Mouse (Mus musculus) kidney, embryonic 16.5 days (tissue): ENCODE data around the gene Stc2. TPM values are rescaled to one million over a fixed set of nuclear protein-coding genes. Genes with fewer than 3 reads are reported as not detected.

Source experiments
- ATAC-seq: fragments of 200-750 bp; cut with Nextera tagmentation; 2 replicates; pipeline ENCODE4 v1.8.0; 2017; ENCODE audit warnings: moderate TSS enrichment; ENCODE audit not compliant: low FRiP score, low TSS enrichment
- H3K27ac ChIP-seq: fragments of 300-500 bp; sonication (generic); 2 replicates; pipeline ENCODE4 v1.5.1; 2014; ENCODE audit warnings: low read length
- H3K27me3 ChIP-seq: fragments of 300-500 bp; sonication (generic); 2 replicates; pipeline ENCODE4 v1.6.1; 2014; ENCODE audit warnings: low read length, control low read depth, mixed read lengths; ENCODE audit not compliant: insufficient read depth
- H3K36me3 ChIP-seq: fragments of 300-500 bp; sonication (generic); 2 replicates; pipeline ENCODE4 v1.6.1; 2014; ENCODE audit warnings: low read length, control low read depth, mixed read lengths; ENCODE audit not compliant: insufficient read depth
- H3K4me1 ChIP-seq: fragments of 300-500 bp; sonication (generic); 2 replicates; pipeline ENCODE4 v1.6.1; 2014; ENCODE audit warnings: low read length, control low read depth, mixed read lengths; ENCODE audit not compliant: insufficient read depth
- H3K4me2 ChIP-seq: fragments of 300-500 bp; sonication (generic); replicated peaks from 2 replicates; pipeline ENCODE4 v1.6.1; 2014; ENCODE audit warnings: low read depth, low read length
- H3K4me3 ChIP-seq: fragments of 300-500 bp; sonication (generic); 2 replicates; pipeline ENCODE4 v1.5.1; 2014; ENCODE audit warnings: mild to moderate bottlenecking, low read length
- H3K9ac ChIP-seq: fragments of 300-500 bp; sonication (generic); replicated peaks from 2 replicates; pipeline ENCODE4 v1.6.1; 2014; ENCODE audit warnings: low read length
- H3K9me3 ChIP-seq: fragments of 300-500 bp; sonication (generic); 2 replicates; pipeline ENCODE4 v1.6.1; 2016; ENCODE audit warnings: low read length, control low read depth
- WGBS: fragments of 180-500 bp; shearing (Covaris S2); extraction: QIAGEN DNeasy Blood & Tissue Kit; methylation state at CpG from one replicate; pipeline ENCODE4 v1.1.7; 2014; 5-methylcytosine and 5-hydroxymethylcytosine counted together
- polyA plus RNA-seq: library from polyadenylated mRNA; unstranded; fragments of >200 nt; fragmentation: Nextera tagmentation; extraction: Ambion mirVana; gene quantifications from 2 replicates; pipeline ENCODE4 v1.2.1, GENCODE M21; 2015

Stc2 gene
- polyA plus RNA-seq, 1 experiment from 2014 or later = 2.8 TPM

DNA sequence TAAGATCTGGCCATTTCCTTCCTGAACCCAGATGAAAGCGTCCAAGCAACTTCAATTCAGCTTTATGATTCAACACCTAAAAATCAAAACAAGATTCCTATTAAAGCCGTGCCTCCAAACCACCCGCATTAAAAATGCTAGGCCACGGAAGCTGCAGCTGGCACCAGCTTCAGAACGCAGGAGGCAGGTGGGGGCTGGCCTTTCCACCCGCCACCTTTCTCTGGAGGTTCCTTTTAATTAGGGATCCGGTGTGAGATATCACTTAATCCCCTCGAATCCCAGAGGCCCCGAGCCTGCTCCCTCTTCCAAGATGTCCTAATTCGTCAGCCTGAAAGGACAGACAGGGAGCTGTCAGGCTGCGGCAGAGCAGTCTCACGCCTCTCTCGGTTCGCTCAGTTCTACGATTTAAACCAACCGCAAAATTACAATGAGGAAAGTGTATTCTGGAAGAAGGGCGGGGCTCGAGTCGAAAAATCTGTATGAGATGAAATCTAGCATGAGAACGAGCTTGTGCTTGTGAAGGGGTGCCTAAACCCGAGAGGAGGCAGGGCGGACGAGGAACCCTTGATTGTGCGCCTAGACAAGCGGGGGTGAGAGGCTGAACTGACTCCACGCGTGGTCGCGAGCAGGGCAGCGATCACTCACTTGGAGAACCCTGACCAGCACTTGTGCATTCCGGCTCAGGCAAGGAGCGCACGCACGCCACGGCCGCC, 1.5 kb downstream of the Stc2 start:
- Histone ChIP-seq H3K27ac (no peak overlapping the region), H3K4me3 (peak overlapping the region; percentile 61), H3K4me1 (peaks cover 17% of the 10 kb centered on the region; the same call in 1 of the 2 replicates), H3K9me3 (no peaks in the 10 kb centered on the region), H3K27me3 (peaks cover 39% of the 10 kb centered on the region), H3K4me2 (peak overlapping the region; percentile 96), H3K36me3 (no peaks in the 10 kb centered on the region), H3K9ac (peak overlapping the region; percentile 55)
- 2% methylated on average over 36 of the region's 36 CpGs for WGBS
- ATAC-seq = no peak; the same call in 1 of the 2 replicates

DNA sequence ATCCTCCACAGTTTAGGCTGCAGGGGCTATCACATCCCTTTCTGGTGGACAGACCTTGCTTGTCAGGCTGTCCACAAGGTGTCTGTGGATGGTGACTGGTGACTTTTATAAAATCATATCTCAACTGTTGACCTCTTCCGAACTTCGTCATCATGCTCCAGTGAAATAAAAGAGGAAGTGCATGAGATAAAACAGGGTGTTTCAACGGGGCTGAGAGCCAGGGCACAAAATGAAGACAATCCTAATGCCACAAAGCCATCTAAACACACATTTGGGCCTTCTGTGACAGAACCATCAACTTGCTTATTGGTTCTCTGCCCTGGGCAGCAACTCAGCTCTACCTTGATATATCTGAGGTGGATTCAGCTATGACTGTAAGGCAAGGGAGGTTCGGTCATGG, 3.0 kb downstream of the Stc2 start:
- Histone ChIP-seq H3K9me3 (no peaks in the 10 kb centered on the region), H3K27me3 (peaks cover 27% of the 10 kb centered on the region), H3K4me2 (no peak overlapping the region), H3K4me3 (no peak overlapping the region), H3K4me1 (peaks cover 17% of the 10 kb centered on the region; the same call in 1 of the 2 replicates), H3K27ac (no peak overlapping the region), H3K36me3 (no peaks in the 10 kb centered on the region), H3K9ac (no peak overlapping the region)
- ATAC-seq = no peak
- WGBS = 86% methylated on average over 4 of the region's 4 CpGs

DNA sequence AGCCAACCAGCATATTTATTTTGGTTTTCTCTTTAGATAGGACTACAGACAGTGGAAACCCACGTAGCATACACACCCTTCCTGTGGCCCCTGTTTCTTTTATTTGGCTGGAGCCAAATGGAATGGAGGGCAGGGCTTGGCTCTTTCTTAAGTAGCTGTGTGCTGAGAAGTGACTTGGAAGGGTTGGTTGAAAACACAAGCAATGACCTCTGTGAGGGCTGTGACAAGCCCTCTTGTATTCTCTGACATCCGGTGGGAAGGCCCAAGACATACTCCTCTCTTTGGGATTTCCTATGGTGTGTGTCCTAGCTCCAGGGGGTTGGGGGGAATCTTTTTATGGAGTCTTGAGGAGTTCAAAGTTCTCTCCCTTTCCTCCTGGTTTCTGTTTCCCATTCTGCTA, 3.5 kb downstream of the Stc2 start:
- Histone ChIP-seq H3K4me2 (no peak overlapping the region), H3K27me3 (peaks cover 23% of the 10 kb centered on the region; the same call in 1 of the 2 replicates), H3K27ac (no peak overlapping the region), H3K4me3 (no peak overlapping the region), H3K36me3 (no peaks in the 10 kb centered on the region), H3K4me1 (peaks cover 15% of the 10 kb centered on the region; the same call in 1 of the 2 replicates), H3K9ac (no peak overlapping the region), H3K9me3 (no peaks in the 10 kb centered on the region)
- 79% methylated on average over 2 of the region's 2 CpGs for WGBS
- ATAC-seq = no peak

DNA sequence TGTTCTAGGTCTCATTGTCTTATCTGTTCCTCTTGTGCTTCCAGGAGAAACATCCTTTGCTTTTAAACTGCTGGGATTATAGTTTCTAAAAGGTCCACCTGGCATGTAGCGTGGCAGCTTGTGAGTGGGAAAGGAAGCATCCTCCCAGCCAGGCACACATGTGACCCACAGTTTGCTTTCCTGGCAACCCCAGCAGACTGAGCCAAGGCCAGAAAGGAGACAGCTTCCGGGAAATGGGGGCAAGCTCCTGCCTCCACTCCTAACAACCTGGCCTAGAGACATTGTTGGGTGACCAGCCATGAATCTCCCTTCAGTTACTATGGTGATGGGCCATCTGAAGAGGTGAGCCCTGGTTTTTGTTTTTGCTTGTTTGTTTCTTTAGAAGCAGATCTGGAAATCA, 3.9 kb downstream of the Stc2 start:
- H3K27me3 ChIP-seq = peaks cover 18% of the 10 kb centered on the region; the same call in 1 of the 2 replicates
- peaks cover 10% of the 10 kb centered on the region; the same call in 1 of the 2 replicates for H3K4me1 ChIP-seq
- no peak overlapping the region for H3K9ac ChIP-seq
- no peaks in the 10 kb centered on the region for H3K9me3 ChIP-seq
- no peak overlapping the region for H3K4me3 ChIP-seq
- H3K27ac ChIP-seq = no peak overlapping the region
- no peak for ATAC-seq
- whole genome bisulfite sequencing = 88% methylated on average over 2 of the region's 2 CpGs
- H3K4me2 ChIP-seq = no peak overlapping the region
- no peaks in the 10 kb centered on the region for H3K36me3 ChIP-seq

DNA sequence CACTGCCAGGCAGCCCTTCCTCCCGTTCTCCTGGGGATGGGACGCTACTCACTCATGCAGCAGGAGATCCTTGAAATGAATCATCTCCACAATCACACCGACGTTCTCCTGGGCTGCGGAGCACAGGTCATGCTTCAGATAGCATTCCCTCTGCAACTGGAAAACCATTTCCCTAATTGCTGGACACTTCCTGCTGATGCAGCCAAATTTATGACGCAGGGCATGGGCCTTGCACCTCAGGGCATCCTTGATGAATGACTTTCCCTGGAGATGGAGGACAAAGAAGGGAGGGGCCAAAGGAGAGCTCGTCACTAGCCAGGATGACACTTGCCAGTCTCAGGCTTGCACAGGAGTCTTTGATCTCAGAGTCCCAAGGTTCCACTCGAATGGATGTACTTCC, 4.6 kb downstream of the Stc2 start:
- H3K4me1 ChIP-seq = 0 out of 2 replicates have a peak, but pooled peaks cover 4% of the 10 kb centered on the region
- H3K27me3 ChIP-seq = peaks cover 12% of the 10 kb centered on the region; the same call in 1 of the 2 replicates
- H3K4me3 ChIP-seq = no peak overlapping the region
- no peak overlapping the region for H3K9ac ChIP-seq
- no peak overlapping the region for H3K27ac ChIP-seq
- no peaks in the 10 kb centered on the region for H3K9me3 ChIP-seq
- WGBS = 17% methylated on average over 8 of the region's 8 CpGs
- H3K36me3 ChIP-seq = no peaks in the 10 kb centered on the region
- no peak for ATAC-seq
- no peak overlapping the region for H3K4me2 ChIP-seq

DNA sequence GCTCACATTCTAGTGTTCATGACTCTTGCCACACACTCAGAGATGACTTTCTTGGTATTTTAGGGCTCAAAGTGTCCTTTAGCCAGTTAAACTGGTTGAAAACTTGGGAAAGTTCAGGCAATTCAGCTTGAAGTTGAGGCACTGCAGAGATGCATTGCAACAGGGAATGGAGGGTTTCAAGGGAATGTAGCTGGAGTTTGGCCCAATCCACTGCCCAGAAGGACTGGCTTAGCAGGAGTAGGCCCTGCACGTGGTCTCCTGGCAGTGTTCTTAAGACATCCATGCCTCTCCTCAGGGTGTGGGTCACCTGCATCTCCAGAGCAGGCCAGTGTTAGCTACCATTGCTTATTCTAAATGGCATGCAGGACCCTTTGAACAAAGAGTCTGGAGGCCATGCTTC, 7.0 kb downstream of the Stc2 start:
- Histone ChIP-seq H3K9me3 (no peaks in the 10 kb centered on the region), H3K27me3 (peaks cover 12% of the 10 kb centered on the region; the same call in 1 of the 2 replicates), H3K27ac (no peak overlapping the region), H3K4me2 (no peak overlapping the region), H3K36me3 (no peaks in the 10 kb centered on the region), H3K4me1 (no peaks in the 10 kb centered on the region), H3K4me3 (no peak overlapping the region), H3K9ac (no peak overlapping the region)
- ATAC-seq = no peak
- 96% methylated on average over 1 of the region's 1 CpGs for WGBS

DNA sequence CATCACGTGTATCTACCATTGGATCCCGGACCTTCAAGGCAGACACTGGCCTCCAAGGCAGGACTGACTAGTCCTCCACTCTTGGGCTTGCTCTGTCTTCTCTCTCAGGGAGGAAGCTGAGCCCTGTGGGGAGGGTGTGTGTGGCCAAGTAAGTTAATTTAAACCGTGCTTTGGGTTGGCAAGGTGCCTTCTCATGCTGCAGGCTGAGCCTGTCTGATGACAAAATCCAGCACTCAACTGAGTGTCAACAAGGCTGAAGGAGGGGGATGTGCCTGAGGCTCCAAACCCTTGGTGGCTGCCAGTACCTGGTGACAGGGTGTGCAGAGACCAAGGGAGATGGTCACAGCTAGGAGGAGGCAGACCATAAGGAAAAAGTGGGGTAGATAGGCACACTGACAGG, 7.5 kb downstream of the Stc2 start:
- no peak overlapping the region for H3K4me3 ChIP-seq
- H3K27me3 ChIP-seq = peaks cover 9% of the 10 kb centered on the region; the same call in 1 of the 2 replicates
- H3K4me2 ChIP-seq = no peak overlapping the region
- H3K27ac ChIP-seq = no peak overlapping the region
- ATAC-seq = no peak
- H3K36me3 ChIP-seq = no peaks in the 10 kb centered on the region
- H3K4me1 ChIP-seq = no peaks in the 10 kb centered on the region
- no peaks in the 10 kb centered on the region for H3K9me3 ChIP-seq
- H3K9ac ChIP-seq = no peak overlapping the region
- WGBS = 68% methylated on average over 3 of the region's 3 CpGs

DNA sequence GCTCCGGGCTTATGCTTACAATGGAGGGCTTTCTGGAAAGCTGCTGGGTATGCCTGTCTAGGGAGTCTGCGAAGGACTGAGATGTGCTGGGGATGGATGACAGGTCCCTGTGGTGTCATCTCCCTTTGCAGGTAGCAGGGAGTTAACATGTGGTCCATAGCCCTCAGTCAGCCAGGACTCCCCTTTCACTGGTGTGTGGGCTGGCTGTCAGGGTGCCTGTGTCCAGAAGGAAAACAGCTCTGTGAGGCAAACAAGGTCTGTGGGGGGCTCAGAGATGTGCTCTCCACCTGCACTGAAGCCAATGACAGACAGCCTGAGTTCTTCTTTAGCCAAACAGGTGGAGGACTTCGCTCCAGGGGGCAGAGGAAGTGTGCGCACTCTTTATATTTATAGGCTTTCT, 8.8 kb downstream of the Stc2 start:
- Histone ChIP-seq H3K27me3 (no peaks in the 10 kb centered on the region), H3K9me3 (no peaks in the 10 kb centered on the region), H3K36me3 (no peaks in the 10 kb centered on the region), H3K27ac (no peak overlapping the region), H3K4me2 (no peak overlapping the region), H3K4me3 (no peak overlapping the region), H3K4me1 (no peaks in the 10 kb centered on the region), H3K9ac (no peak overlapping the region)
- ATAC-seq = no peak
- 91% methylated on average over 4 of the region's 4 CpGs for WGBS

DNA sequence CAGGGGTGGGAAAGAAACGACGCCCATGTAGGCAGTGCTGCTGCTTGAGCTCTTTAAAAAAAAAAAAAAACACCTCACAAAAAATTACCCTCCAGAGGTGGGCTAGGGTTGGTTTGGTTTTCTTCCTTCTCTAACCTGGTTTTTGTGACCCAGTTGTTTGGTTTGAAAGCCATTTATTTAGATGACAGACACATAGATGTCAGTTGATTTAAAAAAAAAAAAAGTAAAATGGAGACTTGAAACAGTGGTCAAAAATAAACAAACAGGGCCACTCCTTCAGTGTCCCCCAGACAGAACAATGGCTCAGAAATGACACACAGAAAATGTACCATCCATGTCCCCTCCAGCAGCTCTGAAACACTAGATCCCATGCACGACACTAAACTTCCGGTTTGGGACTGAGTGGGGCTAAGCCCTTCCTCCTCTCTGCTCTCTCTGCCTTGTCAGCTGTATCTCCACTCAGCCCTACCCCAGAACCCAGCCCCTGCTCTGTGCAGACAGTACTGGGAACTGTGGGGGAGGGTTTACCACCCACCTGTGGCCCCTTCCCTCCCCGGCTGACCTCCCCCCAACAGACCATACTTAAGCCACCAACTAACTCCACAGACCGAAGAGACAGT, 10.5 kb downstream of the Stc2 start:
- Histone ChIP-seq H3K4me2 (no peak overlapping the region), H3K27me3 (no peaks in the 10 kb centered on the region), H3K9me3 (no peaks in the 10 kb centered on the region), H3K9ac (no peak overlapping the region), H3K27ac (no peak overlapping the region), H3K4me1 (no peaks in the 10 kb centered on the region), H3K36me3 (no peaks in the 10 kb centered on the region), H3K4me3 (no peak overlapping the region)
- ATAC-seq = peak; percentile 44; the same call in 1 of the 2 replicates
- WGBS = 52% methylated on average over 6 of the region's 6 CpGs

DNA sequence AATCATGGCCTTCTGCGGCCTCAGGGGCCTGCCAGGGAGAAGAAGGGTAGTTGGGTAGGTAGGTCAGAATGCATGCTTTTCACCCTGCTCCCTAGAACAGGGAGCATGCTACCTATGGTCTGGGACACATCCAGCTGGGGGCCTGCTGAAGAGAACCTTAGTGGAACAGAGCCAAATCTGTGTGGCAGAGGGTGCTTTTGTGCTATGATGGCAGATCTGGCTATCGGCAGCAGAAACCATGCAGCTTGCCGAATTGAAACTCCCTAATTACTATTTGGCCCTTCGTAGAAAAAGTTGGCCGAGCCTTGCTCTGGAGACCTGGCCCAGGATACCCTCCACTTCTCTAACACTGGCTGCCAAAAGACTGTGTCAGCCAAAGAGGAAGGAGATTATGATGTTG, 11.4 kb downstream of the Stc2 start:
- Histone ChIP-seq H3K9ac (no peak overlapping the region), H3K4me3 (no peak overlapping the region), H3K9me3 (no peaks in the 10 kb centered on the region), H3K4me2 (no peak overlapping the region), H3K36me3 (no peaks in the 10 kb centered on the region), H3K4me1 (no peaks in the 10 kb centered on the region), H3K27me3 (no peaks in the 10 kb centered on the region), H3K27ac (no peak overlapping the region)
- ATAC-seq = no peak
- WGBS = 93% methylated on average over 5 of the region's 5 CpGs
